Mouse (Mus musculus) cerebellum, postnatal 36 days (tissue): Measurements from ENCODE around the gene Hc.

Experiments
- DNase-seq, 2 experiments: peaks; one replicate each; pipeline ENCODE4 v3.0.0; 2021 to 2022; ENCODE audit warnings: mixed read lengths in 2 of 2

Hc gene

DNA sequence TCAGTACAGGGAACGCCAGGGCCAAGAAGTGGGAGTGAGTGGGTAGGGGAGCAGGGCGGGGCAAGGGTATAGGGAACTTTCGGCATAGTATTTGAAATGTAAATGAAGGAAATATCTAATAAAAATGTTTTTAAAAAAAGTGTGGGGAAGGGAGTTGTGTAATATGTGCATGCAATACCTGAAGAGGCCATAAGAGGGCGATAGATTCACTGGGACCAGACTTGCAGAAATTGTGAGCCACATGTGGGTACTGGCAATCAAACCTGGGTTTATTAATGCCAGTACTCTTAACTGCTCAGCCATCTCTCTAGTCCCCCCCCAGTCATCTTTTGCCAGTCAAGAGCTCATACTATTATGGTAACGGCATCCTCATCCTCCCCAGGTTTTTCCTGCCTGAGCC lies 12.4 kb downstream of the Hc start:
- no peak for DNase-seq

DNA sequence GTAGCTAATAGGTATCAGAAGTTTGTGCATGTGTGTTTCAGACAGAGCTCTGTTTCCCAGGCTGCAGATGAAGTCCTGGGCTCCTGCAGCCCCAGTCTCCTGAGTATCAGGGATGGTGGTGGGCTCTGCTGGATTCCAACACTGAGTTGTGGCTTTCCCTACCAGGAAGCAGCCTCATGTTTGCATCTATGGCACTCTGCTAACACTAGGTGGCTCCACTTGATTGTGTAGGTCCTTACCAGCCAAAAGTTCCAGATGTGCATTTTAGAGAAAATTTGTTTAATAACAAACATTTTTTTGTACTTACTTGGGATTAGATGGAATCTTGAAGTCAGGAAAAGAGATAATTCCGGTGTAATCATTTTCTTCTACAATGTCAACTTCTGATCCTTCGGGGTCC lies 16.3 kb downstream of the Hc start:
- no peak for DNase-seq

DNA sequence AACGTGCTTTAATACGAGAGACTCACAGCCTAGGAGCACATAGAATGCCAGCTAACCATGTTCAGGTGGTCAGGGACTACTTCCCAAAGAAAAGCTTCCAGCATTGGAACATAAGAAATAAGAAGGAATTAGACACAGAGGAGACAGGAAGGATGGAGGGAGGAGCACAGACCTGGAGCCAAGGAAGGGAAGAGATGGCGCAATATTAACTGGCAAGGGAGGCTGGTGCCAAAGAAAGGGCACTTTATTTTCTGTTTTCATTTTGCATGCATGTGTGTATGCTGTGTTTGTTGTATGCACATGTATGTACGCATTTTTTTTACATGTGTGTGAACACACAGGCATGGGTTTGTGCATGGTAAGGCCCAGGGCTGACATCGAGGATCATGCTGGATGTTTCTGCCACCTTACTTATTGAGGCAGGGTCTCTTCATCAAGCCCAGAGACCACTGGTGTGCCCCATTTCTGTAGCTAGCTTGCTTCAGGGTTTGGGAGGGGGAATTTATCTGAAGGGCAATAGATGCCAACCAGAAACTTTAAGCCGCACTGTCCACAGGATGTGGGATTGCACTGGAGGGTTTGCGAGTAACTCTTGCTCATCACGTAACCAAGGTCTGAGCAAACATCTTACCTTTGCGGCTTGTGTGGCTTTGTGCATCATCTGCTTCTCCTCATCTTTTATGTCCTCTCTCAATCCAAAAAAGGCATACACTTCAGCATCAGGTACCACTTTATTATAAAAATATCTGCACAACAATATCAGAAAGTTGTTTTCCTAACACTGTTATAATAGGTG lies 22.5 kb downstream of the Hc start:
- DNase-seq: no peak

DNA sequence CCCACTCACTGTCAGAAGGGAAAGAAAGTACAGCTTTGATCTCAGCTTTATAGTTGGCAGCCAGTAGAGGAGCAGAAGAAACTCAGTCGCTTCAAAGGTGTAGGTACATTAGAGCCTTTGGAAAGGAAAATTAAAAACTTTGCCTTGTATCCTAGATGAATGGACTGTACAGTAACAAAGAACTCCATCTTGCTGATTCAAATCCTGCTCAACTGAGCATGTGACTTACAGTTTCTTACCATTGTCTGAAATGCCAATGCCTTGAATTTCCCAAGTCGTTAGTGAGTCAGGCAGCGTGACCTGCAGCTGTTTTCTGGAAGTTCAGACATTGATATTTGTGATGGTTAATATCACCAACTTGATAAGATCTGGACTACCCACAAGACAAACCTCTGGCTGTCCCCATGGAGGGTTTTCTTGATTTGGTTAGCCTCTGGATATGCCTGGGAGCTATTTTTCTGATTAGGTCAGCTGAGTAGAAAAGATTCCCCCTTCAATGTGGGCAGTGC lies 36.5 kb downstream of the Hc start:
- no peak for DNase-seq

DNA sequence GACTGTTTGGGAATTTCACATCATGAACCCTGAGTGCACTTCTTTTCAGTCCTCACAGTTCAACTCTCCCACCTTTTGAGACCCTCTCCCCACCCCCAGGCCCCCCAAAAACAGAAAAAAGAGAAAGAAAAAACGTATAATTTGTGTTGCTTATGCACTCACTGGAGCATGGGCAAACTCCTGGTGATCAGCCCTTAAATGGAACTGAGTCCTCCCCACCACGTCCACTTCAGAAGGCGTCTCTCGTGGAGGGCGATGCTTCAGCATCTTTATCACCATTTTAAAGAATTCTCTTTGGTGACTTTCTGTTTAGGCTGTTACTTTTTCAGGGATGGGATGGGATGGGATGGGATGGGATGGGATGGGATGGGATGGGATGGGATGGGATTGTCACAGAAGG lies 39.4 kb downstream of the Hc start:
- no peak for DNase-seq

DNA sequence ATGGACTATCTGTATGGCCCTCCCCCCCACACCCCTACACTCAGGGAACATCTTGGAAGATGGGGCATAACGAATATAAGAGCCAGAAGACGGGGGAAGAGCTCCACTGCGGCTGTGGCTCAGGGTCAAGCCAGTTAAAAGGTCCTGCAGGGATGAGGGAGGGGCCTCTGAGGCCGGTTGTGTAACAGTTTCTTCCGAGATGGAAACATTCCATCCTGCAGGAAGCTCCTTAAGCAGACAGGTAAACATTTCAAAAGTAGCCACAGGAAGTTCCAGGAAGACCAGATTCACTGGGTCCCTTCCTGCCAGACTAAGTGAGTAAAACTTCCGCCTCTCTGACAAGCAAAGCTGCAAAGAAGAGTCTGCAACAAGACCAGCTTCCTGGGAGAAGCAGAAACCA lies 45.4 kb downstream of the Hc start:
- no peak for DNase-seq

DNA sequence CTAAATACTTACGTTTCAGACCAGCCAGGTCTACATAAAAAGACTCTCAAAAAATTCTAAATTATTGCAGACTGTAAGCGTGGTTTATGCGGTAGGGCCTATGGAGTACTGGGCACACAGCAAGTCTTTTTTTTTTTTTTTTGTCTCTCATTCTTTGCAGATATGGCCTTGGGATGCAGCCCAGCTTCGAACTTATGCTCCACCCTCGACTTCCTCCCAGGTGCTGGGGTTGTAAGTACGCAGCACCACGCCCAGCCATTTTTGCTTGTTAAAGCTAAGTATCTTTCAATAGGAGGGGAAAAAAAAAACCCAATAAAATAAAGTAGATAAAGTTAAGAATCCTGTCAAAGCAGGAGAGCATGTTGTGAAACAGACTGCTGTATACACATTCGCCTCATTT lies 49.6 kb downstream of the Hc start:
- no peak for DNase-seq

DNA sequence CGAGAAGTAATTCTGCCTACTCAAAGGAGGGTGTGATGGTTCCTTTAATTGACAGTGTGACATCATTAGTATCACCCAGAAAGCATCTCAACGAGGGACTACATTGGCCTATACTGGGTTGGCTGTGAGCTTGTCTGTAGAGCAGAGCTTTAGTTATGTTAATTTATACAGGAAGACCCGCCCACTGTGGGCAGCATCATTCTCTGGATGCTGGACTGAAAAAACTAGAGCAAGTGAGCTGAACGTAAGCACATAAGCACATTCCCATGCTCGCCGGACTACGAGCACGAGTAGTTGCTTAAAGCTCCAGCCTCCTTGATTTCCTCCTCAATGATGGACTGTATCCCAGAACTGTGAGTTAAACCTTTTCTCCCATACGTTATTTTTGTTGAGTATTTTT lies 62.3 kb downstream of the Hc start:
- DNase-seq: no peak

DNA sequence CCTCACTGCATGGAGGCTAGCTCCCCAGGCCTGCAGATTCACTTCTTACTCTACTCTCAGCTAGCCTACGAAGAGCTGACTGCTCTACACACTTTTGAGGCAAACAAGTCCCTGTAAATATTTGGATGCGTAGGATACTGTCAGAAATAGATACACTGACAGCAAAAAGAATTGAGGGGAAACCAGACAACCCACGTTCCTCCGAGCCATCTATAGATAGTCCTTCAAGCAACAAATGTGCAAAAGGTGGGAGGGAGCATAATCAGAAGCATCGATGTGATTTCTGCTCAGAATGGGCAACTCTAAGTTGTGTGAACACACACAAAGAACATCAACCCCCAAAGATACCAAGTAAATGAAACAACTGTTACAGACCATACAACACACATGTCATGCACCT lies 64.7 kb downstream of the Hc start:
- no peak for DNase-seq

DNA sequence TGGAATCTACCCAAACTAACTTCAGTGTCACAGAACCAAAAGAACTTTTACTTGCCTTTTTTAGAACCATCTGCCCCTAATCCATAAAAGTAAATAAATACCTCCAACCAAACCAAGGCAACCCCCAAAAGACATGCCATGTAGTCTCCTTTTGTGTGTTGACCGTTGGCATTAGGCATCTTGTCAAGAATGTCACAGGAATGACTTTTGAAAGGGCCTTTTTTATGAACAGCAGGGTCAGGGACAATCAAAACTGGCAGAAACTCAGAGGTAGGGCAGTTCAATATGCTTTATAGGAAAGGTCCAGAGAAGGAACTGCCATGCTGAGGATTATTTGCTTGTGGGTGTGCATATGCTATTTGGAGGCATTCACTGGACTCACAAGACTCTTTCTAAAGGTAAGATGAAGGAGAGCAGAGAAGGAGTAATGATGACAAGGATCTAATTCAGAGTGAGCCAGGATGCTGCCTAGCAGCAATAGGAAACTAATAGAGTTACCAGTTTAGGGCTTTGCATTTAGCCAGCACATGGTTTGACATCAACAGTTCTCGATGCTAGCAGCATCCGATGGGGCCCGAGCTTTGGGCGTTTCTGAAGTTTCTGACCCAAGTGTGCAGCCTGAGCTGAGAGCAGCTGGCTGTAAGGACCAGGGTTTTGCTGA lies 67.4 kb downstream of the Hc start:
- no peak for DNase-seq

DNA sequence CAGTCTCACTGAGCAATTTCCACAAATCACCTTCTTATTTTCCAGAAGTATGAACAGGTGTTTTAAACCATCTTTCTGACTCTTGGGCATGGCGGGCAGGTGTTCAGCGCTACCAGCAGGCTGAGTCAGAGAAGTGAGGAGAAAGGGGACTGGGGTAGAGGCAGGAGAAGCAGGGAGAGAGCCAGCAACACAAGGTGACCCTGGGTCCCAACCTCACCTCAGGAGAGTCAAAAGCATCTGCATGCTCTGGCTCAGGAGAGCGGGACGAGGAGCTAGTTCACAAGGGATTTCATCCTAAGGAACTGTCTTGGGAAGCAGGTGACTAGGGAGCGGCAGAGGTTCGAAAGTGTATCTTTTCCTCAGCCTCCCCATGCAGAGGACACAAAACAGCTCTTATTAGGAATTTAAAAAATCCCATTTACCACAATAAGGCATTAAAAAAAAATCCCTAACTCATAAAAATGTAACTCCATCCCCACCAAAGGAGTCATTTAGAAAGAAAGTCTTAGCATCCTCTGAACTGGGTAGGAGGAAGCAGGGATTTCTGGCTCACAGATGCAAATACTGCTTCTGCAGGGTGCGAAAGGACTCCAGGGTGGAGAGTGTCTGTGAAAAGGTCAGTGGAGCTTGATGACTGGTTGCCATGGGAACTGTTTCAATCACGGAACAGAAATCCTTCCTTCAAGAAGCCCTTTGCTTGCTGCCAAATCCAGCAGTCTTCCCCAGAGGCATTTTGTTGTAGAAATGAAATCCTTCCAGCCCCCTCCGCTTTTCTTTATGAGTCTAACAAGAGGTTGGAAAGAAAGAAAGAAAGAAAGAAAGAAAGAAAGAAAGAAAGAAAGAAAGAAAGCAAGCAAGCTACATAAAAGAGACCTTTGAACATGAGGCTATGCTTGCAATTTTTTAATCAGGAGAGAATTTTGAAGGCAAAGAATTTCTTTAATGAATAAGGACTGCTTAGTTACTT lies 68.2 kb downstream of the Hc start:
- DNase-seq: no peak

DNA sequence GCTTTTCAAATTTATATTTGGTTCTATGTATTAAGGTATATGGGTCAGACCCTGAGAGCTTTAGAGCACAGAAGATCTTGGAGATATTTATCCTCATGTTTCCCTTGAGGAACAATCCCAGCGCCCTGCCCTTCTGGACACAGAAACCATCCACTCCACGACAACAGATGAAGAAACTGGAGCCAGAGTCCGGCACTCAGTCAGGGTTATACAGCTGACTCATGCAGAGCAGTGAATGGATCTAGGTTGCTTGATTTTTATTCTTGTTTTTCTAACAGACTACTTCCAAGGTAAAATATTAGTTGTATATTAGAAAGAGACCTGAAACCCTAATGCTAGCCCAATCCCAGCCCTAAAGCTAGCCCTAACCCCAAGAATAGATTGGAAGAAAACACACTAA lies 69.3 kb downstream of the Hc start:
- no peak for DNase-seq

DNA sequence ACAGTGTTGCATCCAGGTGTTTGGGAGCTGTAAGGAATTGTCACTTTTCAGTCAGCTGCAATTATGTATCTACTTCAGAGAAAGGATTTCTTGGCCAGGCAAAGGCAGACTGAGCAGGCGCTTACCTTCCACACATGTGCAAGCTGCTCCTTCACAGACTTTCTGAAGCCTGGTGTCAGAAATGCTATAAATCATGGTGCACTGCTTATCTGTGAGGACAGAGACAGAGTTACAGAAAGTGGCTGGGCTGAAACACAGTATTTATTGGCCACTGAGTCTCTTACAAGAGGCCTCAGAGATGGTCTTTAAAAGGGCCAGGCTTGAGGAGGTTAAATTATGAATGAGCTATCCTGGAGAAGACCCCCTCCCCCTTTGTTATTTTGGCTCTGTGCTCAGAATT lies 71.5 kb downstream of the Hc start:
- DNase-seq: no peak

DNA sequence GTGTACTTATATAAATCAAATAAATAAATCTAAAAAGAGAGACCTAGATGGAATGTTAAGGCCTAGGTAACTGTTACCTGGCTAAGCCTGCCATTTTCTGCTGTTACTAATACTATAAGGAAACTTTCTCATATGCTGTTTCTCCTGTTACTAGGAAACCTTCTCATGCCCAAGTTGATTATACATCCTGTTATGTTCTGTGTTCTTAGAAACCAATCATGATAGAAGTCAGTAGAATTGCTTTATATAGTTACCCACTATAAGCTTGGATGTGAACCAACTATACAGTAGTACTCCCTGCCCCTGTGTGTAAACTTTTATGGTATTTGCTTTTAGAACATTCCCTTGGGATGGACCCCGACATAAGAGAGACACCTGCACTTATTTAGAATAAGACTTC lies 73.6 kb downstream of the Hc start:
- DNase-seq: no peak

DNA sequence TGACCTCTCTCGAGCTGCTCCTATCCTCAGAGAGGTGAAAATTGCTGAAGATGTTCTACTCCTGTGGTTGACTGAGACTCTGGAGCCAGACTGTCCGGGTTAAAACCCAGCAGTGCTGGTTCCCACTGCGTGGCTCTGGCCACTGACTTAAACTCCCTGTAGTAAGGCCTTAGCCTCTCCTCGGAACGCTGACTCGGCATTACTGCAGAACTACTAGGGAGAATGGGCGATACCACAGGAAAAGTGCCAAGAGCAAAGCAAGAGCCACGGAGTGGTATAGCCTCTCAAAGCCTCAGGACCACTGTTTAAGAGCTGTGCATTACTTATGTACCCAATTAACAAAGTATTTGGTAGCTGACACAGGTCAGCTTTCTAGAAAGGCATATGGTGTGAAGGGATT lies 76.4 kb downstream of the Hc start:
- DNase-seq: no peak

DNA sequence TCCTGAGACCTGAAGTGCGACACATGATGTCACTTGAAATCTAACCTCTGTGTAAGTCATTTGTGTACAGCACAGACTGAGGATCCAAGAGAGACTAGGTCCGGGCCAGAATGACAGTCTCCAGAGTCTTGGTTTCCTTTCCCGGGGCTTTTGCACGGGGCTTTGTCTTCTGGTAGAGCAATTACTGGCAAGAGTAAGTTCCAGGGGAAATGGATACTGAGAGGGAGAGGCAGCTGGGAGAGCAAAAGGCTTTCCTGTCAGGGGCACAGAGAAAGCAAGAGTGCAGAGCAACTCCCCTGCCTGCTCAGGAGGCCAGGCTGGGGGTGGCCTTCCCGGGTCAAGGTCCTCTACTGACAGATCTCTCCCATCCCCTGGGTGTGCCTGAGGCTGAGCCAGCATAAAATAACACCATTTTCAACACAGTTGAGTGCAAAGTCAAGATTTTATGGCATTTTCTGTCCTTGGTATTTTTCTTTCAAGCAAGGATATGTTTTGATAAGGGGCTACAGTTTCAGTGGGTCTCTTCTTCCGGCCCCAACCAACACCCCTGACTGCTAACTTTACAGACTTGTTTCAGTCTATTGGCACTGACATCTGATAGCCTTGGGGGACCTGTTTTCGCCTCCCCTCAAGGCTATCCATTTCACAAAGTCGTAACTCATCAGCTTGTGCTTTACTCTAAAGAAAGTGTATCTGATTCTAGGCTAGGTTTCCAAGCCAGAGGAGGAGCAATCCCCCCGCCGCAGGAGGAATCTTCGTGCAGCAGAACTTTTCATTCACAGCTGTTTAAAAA lies 78.1 kb downstream of the Hc start:
- DNase-seq: no peak

DNA sequence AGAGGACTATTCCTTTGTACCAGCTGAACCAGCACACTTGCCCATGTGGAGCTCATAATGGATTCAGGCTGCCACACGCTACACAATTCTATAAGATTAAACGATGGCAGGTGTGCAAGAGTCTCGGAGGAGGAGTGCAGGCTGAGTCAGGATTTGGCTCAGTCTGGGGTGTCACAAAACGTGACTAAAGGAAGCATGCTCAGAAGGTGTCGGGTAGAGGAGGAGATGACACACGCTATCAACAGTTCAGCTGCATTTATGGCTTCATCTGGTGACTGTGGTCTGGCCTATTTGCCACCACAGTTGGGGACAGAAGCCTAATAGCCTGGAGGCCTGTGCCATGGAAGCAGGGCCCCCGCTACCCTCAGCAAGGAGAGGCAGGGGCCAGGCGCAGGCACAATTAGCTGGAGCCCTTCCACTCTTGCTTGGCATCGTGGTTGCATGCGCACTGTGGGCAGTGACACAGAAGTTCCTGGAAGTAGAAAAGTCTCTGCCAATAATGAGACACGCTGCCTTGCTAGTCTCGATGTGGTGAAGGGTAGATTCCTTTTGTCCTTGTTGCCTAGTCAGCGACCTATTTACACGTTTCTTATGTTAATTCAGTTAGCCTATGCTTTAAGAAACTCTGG lies 79.0 kb downstream of the Hc start:
- no peak for DNase-seq

DNA sequence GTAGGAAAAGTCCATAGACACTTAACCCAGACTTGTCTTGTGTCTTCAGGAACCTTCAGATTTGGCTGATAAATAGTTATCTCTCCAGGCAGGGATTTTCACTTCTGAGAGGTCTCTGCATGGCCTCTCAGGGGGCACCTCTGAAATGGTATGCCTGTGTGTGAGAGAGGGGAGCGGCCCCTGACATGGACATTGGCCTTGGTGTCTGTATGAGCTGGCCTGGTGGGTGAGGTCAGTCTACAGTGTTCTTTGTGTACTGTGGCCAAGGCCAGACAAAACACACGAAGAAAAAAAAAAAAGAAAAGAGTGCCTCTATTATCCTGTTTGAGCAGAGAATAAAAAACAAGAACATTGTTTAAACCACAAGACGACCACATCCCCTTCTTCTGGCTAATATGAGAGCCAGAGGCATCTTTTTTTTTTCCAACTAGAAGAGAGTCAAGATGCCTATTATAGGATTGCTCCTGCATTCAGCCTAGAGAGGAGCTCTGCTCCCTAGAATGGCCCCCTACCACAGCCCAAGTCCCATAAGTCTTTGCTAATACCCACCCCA lies 81.7 kb downstream of the Hc start:
- no peak for DNase-seq

DNA sequence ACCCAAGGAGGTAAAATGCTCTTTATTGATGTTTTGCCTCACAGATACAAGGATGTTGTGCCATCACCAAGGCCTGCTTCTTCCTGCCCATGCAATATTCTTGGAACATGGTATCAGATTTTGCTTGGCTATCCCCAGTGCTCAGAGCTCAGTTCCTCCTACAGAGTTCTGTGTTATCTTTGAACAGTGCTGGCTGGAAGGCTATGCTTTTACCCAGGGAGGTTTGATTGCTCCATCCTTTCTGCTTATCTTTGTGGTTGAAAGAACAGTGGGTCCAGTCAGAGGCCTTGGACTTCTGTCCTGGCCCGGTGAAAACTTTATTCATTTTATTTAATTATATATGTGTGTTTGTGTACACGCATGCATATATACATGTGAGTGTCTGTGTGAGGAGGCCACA lies 83.0 kb downstream of the Hc start:
- DNase-seq: no peak

DNA sequence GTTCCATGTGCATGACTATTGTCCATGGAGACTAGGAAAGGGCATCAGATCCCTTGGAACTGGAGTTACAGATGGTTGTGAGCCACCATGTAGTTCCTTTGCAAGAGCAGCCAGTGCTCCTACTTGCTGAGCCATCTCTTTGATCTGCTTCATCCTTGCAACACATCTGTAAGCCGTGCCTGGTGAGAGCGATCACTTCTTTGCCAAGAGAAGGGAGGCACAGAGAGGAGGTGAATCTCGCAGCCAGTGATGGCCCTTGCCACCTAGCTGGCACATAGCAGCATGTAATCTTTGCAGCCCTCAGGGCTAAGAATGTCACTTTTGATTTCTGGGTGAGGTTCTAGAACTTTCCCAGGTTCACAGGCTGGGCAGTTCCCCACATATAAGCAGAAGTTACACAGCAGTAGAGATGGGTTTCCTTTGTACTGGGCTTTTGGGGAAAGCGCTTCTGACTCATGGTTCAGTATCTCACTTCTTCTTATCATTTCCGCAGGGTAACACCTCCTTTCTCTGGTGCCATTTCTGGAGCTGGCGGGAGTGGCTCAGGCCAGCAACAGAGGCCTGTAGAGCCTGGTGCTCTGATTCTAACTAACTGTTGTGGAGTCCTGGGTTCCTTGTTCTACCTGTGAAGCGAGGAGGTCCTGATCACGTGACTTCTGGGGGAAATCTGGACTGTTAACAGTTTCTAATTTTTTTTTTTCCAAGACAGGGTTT lies 84.1 kb downstream of the Hc start:
- DNase-seq: no peak

DNA sequence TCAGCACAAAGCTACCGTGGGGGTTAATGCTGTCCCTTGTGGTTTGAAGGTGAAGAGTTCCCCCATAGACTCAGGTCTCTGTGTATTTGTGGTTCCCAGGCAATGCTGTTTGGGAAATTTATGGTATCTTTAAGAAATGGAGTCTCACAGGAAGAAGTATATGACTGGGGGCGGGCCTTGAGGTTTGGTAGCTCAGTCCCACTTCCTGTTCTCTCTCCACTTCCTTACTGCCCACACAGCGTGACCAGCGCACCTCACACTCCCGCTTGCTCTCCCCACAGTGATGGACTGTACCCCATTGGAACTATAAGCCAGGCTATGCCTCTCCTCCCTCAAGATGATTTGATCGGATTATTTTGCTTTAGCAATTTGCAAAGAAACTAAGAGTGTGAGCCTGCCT lies 84.8 kb downstream of the Hc start:
- DNase-seq: no peak
